Mouse (Mus musculus) kidney, postnatal 10 days (tissue): Measurements from ENCODE around the gene Lst1.
"Not testable (repeated sequence)": the region's sequence is repeated elsewhere in the genome, so short reads cannot be mapped to it uniquely, and the experiment has no call there.

Experiments
- DNase-seq: peaks from one replicate; pipeline ENCODE4 v3.0.0; 2021; ENCODE audit warnings: mixed read lengths

Lst1 gene

GRCm38 (mm10) chr17:35187959-35188610, at the start of gene Lst1:
Gene Lst1, minus strand, starts transcription at chr17:35188439.
- DNase-seq = no peak

GRCm38 (mm10) chr17:35237504-35237903, 49.3 kb upstream of the Lst1 start:
- DNase-seq = no peak

- no peak for DNase-seq
Observed at GRCm38 (mm10) chr17:35236996-35237395, 48.8 kb upstream of the Lst1 start.

GRCm38 (mm10) chr17:35236390-35236746, 48.1 kb upstream of the Lst1 start:
- DNase-seq = peak; percentile 98

- peak; percentile 95 for DNase-seq
Observed at GRCm38 (mm10) chr17:35235614-35236389, 47.6 kb upstream of the Lst1 start, which contains the start of gene Nfkbil1. Gene Nfkbil1, minus strand, starts transcription at chr17:35235792.

GRCm38 (mm10) chr17:35234903-35235302, 46.7 kb upstream of the Lst1 start:
- DNase-seq = peak; percentile 74

GRCm38 (mm10) chr17:35234090-35234489, 45.9 kb upstream of the Lst1 start:
- DNase-seq = not testable (repeated sequence)

GRCm38 (mm10) chr17:35233114-35233980, 45.1 kb upstream of the Lst1 start, which contains the start of gene Atp6v1g2:
Gene Atp6v1g2, plus strand, starts transcription at chr17:35233660.
- no peak for DNase-seq

- DNase-seq = no peak
Observed at GRCm38 (mm10) chr17:35232659-35233058, 44.4 kb upstream of the Lst1 start.

GRCm38 (mm10) chr17:35232043-35232442, 43.8 kb upstream of the Lst1 start:
- DNase-seq = peak; percentile 93

- DNase-seq = no peak
Observed at GRCm38 (mm10) chr17:35231022-35231421, 42.8 kb upstream of the Lst1 start.

GRCm38 (mm10) chr17:35226561-35227046, 38.4 kb upstream of the Lst1 start:
- DNase-seq = no peak

- DNase-seq = no peak
Observed at GRCm38 (mm10) chr17:35225456-35225855, 37.2 kb upstream of the Lst1 start.

GRCm38 (mm10) chr17:35224641-35225040, 36.4 kb upstream of the Lst1 start:
- DNase-seq = no peak

GRCm38 (mm10) chr17:35222299-35222698, 34.1 kb upstream of the Lst1 start:
- DNase-seq = peak; percentile 54

GRCm38 (mm10) chr17:35220156-35220952, 32.1 kb upstream of the Lst1 start, which contains the start of gene Gm16181:
Gene Gm16181, plus strand, starts transcription at chr17:35220834.
- DNase-seq = peak; percentile 82

GRCm38 (mm10) chr17:35219601-35220041, 31.4 kb upstream of the Lst1 start:
- DNase-seq = no peak

- DNase-seq = peak; percentile 66
Observed at GRCm38 (mm10) chr17:35218516-35219193, 30.4 kb upstream of the Lst1 start.

GRCm38 (mm10) chr17:35213071-35213470, 24.8 kb upstream of the Lst1 start:
- DNase-seq = no peak

GRCm38 (mm10) chr17:35210593-35210992, 22.4 kb upstream of the Lst1 start:
- DNase-seq = no peak

GRCm38 (mm10) chr17:35209785-35210535, 21.7 kb upstream of the Lst1 start:
- no peak for DNase-seq
